Mouse (Mus musculus) kidney, postnatal 0 days (tissue): Measurements from ENCODE around the gene Ak1. TPM values are rescaled to one million over a fixed set of nuclear protein-coding genes. Genes with fewer than 3 reads are reported as not detected.

Experiments used
- ATAC-seq: fragments of 200-750 bp; cut with Nextera tagmentation; replicated peaks from 2 replicates; pipeline ENCODE4 v1.8.0; 2017; ENCODE audit warnings: low read depth, moderate number of reproducible peaks, moderate TSS enrichment, moderate library complexity; ENCODE audit not compliant: low FRiP score
- DNase-seq: peaks from one replicate; pipeline ENCODE4 v3.0.0-alpha.2; 2016; ENCODE audit warnings: low spot score
- H3K27ac ChIP-seq: fragments of 300-500 bp; sonication (generic); 2 replicates; pipeline ENCODE4 v1.5.1; 2014; ENCODE audit warnings: mild to moderate bottlenecking
- H3K27me3 ChIP-seq: fragments of 300-500 bp; sonication (generic); 2 replicates; pipeline ENCODE4 v1.6.1; 2014; ENCODE audit warnings: low read length, mixed read lengths; ENCODE audit not compliant: insufficient read depth
- H3K36me3 ChIP-seq: fragments of 300-500 bp; sonication (generic); 2 replicates; pipeline ENCODE4 v1.6.1; 2014; ENCODE audit warnings: low read length, mixed read lengths; ENCODE audit not compliant: insufficient read depth
- H3K4me1 ChIP-seq: fragments of 300-500 bp; sonication (generic); replicated peaks from 2 replicates; pipeline ENCODE4 v1.6.1; 2014; ENCODE audit warnings: antibody characterized with exemption, low read length, mixed read lengths; ENCODE audit not compliant: insufficient read depth
- H3K4me2 ChIP-seq: fragments of 300-500 bp; sonication (generic); 2 replicates; pipeline ENCODE4 v1.6.1; 2014; ENCODE audit warnings: mild to moderate bottlenecking, low read length, moderate library complexity, mixed read lengths
- H3K4me3 ChIP-seq: fragments of 300-500 bp; sonication (generic); replicated peaks from 2 replicates; pipeline ENCODE4 v1.5.1; 2014; ENCODE audit warnings: low read depth, low read length
- H3K9ac ChIP-seq: fragments of 300-500 bp; sonication (generic); 2 replicates; pipeline ENCODE4 v1.6.1; 2014; ENCODE audit warnings: low read depth, low read length
- H3K9me3 ChIP-seq: fragments of 300-500 bp; sonication (generic); replicated peaks from 2 replicates; pipeline ENCODE4 v1.6.1; 2016; ENCODE audit warnings: low read length, inconsistent platforms, mixed read lengths
- CTCF ChIP-seq: IDR thresholded peaks from 2 replicates; pipeline ENCODE4 v1.5.1; 2016; ENCODE audit warnings: antibody characterized with exemption, low read depth, mild to moderate bottlenecking, moderate library complexity
- WGBS: fragments of 180-500 bp; shearing (Covaris S2); extraction: QIAGEN DNeasy Blood & Tissue Kit; methylation state at CpG from one replicate; pipeline ENCODE4 v1.1.7; 2014; 5-methylcytosine and 5-hydroxymethylcytosine counted together
- polyA plus RNA-seq: library from polyadenylated mRNA; unstranded; fragments of >200 nt; fragmentation: Nextera tagmentation; extraction: Ambion mirVana; gene quantifications from 2 replicates; pipeline ENCODE4 v1.2.1, GENCODE M21; 2015

Ak1 gene
- polyA plus RNA-seq, 1 experiment from 2014 or later, result 38.7 TPM

DNA sequence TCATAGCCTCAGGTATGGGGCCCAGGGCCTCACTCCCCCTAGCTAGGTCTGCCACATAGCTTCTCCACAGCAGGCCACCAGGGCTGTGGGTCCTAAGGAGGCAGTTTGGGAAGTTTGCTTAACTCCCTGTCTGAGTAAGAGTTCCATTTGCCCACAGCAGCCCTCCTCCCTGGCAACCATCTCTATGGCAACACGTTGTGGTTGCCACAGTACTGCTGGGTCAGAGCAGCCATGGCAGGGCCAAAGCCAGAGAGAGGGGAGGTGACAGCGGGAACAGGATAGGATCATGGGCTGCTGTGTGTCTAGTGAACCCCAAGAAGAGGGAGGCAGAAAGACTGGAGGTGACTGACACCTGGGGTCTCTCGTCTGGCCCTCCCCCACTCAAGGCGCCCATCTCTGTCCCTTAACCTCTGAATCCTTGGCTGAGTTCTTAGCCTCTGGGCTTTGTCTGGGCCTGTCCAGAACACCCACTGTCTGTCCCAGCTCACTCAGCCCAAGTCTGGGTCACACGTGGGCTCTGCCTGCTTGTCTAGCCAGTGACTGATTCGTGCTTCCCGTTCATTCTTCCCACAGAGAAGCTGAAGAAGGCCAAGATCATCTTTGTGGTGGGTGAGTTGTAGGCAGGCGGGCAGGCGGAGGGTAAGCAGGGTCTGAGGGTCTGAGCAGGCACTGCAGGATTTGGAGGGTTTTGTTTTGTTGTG, 7.9 kb downstream of the Ak1 start:
- Histone ChIP-seq H3K4me2 (peak overlapping the region; percentile 21), H3K36me3 (no peaks in the 10 kb centered on the region), H3K9ac (0 out of 2 replicates have a peak overlapping the region, but pooled peaks have one; percentile 14), H3K4me3 (no peak overlapping the region), H3K4me1 (peaks cover 26% of the 10 kb centered on the region), H3K27ac (no peak overlapping the region; the same call in 1 of the 2 replicates), H3K9me3 (no peaks in the 10 kb centered on the region), H3K27me3 (no peaks in the 10 kb centered on the region)
- TF ChIP-seq CTCF, result no peak; the same call in 1 of the 2 replicates
- DNase-seq, result peak; percentile 88
- WGBS, result 41% methylated on average over 9 of the region's 9 CpGs
- peak; percentile 41 for ATAC-seq

DNA sequence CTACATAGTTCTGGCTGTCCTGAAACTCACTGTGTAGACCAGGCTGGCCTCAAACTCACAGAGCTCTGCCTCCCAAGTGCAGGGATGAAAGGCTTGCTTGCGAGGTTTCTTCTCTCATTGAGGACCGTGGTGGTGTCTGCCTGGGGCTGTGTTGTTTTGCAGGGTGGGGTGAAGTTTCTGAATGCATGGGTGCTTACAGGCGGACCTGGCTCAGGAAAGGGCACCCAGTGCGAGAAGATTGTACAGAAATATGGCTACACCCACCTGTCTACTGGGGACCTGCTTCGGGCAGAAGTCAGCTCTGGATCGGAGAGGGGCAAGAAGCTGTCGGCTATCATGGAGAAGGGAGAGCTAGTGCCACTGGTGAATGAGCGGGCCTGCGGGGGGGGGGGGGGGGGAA, 8.5 kb downstream of the Ak1 start:
- no peaks in the 10 kb centered on the region for H3K9me3 ChIP-seq
- no peaks in the 10 kb centered on the region for H3K27me3 ChIP-seq
- WGBS, result 80% methylated on average over 8 of the region's 9 CpGs
- H3K27ac ChIP-seq, result no peak overlapping the region
- H3K4me3 ChIP-seq, result no peak overlapping the region
- no peak for ATAC-seq
- no peak for TF ChIP-seq CTCF
- H3K36me3 ChIP-seq, result no peaks in the 10 kb centered on the region
- peaks cover 23% of the 10 kb centered on the region for H3K4me1 ChIP-seq
- DNase-seq, result no peak
- no peak overlapping the region for H3K9ac ChIP-seq
- H3K4me2 ChIP-seq, result no peak overlapping the region

DNA sequence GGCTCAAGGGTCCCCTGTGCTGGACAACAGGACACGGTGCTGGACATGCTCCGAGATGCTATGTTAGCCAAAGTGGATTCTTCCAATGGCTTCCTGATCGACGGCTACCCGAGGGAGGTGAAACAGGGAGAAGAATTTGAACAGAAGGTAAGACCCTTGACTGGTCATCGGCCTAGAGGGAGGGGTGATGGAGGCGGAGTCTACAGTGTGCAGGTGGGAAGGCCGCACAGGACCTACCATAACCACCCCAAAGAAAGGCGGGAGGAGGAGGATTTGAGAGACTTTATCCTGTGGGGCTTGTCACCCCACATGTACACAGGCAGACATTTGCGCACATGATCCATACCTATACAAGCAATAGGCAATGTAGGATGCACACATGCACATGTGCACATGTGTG, 9.5 kb downstream of the Ak1 start:
- no peak for TF ChIP-seq CTCF

DNA sequence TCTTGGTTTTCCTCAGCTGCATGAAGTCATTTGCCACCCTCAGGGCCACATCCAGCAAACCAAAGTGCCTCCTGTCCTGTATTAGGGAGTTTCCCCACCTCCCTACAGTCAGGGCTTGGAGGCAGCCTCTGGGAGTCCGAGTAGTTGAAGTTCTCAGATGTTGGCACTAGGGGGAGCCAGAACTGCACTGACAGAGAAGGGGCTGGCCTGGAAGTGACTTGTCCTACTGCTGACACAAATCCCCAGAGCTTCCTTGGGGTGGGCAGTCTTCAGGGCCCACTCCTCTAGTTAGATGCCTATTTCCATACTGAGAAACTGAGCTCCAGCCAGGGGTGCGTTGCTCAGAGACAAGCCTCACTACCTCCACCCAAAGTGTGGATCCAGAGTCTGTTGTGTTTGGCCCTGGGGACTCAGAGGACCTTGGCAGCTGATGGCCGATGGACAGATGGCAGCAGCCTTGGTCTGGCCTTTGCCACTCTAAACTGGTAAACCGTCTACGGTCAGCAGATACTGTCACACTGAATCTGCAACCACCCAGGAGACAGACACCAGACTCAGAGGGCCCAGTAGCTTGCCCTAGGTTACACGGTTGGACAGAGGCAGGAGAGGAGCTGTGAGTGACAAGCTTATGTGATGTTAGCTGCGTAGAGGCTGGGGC, 10.3 kb downstream of the Ak1 start:
- WGBS, result 53% methylated on average over 7 of the region's 7 CpGs
- Histone ChIP-seq H3K4me1 (peaks cover 7% of the 10 kb centered on the region; the same call in 1 of the 2 replicates), H3K9ac (no peak overlapping the region), H3K4me3 (no peak overlapping the region), H3K4me2 (no peak overlapping the region), H3K27me3 (no peaks in the 10 kb centered on the region), H3K36me3 (no peaks in the 10 kb centered on the region), H3K9me3 (no peaks in the 10 kb centered on the region), H3K27ac (no peak overlapping the region)
- peak; percentile 96 for TF ChIP-seq CTCF
- peak; percentile 46; the same call in 1 of the 2 replicates for ATAC-seq
- peak; percentile 94 for DNase-seq

More for the DNA sequence above, 9.5 kb downstream of the Ak1 start:
- ATAC-seq (no peak), DNase-seq (no peak)
- H3K4me2 ChIP-seq, result no peak overlapping the region
- peaks cover 13% of the 10 kb centered on the region; the same call in 1 of the 2 replicates for H3K4me1 ChIP-seq
- H3K36me3 ChIP-seq, result no peaks in the 10 kb centered on the region
- H3K27me3 ChIP-seq, result no peaks in the 10 kb centered on the region
- 89% methylated on average over 10 of the region's 10 CpGs for WGBS
- H3K9me3 ChIP-seq, result no peaks in the 10 kb centered on the region
- H3K9ac ChIP-seq, result no peak overlapping the region
- no peak overlapping the region for H3K27ac ChIP-seq
- no peak overlapping the region for H3K4me3 ChIP-seq

DNA sequence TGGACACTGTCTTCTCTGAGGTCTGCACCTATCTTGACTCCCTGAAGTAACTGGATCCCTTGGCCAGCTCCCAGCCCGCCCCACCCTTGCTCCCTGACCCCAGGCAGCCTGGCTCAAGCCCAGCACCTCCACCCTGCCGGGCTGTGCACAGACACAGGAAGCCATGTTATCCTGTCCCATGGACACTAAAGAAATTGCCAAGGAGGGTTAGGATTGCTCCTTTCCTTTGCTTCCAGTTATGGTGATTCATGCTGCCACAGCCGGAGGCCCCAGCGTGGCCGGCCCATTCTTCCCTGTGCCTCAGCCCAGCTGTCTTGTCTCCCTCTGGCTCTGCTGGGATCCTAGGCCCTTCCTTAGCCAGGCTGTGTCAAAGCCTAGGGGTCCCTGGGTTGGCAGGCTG, 12.1 kb downstream of the Ak1 start:
- no peaks in the 10 kb centered on the region for H3K36me3 ChIP-seq
- DNase-seq, result peak; percentile 59
- H3K4me3 ChIP-seq, result no peak overlapping the region
- no peaks in the 10 kb centered on the region for H3K9me3 ChIP-seq
- peaks cover 13% of the 10 kb centered on the region for H3K4me1 ChIP-seq
- WGBS, result 44% methylated on average over 5 of the region's 5 CpGs
- ATAC-seq, result no peak
- H3K27me3 ChIP-seq, result no peaks in the 10 kb centered on the region
- no peak for TF ChIP-seq CTCF
- H3K9ac ChIP-seq, result no peak overlapping the region
- no peak overlapping the region for H3K4me2 ChIP-seq
- peak overlapping the region; percentile 72 for H3K27ac ChIP-seq

DNA sequence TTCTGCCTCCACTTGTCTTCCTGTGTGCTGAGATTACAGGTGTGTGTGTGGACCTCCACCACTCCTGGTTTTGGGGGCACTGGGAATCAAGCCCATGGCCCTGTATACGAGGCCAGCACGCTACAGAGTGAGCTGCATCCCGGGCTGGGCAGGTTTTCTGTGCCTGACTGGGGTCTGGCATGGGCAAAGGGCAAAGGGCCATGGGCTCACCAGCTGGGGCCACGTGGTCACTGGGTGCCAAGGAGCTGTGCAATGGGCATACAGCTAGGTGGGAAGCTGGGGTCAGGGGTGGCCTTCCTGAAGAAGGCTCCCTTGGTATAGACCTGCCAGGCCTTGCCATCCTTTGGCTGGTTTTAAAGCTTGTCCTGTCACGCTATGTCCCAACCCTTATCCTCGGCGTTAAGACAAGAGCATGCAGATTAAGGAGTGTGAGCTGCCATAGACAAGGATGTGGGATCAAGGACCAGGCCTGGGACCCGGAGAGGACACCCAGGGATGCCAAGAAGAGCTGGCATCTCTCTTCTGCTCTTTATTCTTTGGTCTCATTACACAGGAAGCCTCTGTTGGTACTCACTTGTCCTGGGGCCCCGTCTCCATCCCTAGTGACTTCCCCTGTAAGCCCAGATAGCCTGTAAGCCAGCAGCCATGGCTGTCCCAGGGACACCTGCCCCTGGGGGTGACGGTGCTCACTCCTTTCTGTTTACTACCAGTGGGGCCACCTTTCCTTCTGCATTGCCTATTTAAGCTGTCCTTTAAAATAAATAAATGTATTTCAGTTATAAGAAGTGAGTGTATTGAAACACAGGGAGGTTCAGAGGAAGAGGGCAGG, 12.9 kb downstream of the Ak1 start:
- no peaks in the 10 kb centered on the region for H3K9me3 ChIP-seq
- no peak overlapping the region for H3K9ac ChIP-seq
- H3K27ac ChIP-seq, result peak overlapping the region; percentile 72
- no peak overlapping the region for H3K4me3 ChIP-seq
- ATAC-seq (no peak), DNase-seq (no peak)
- no peaks in the 10 kb centered on the region for H3K27me3 ChIP-seq
- H3K4me2 ChIP-seq, result no peak overlapping the region
- H3K4me1 ChIP-seq, result peaks cover 9% of the 10 kb centered on the region
- TF ChIP-seq CTCF, result no peak
- H3K36me3 ChIP-seq, result no peaks in the 10 kb centered on the region
- 87% methylated on average over 10 of the region's 10 CpGs for WGBS
